In genomic region chr4:45107601-45108277, GRCm38 (mm10) we compare ENCODE assay signal across 8 mouse cellular contexts. TPM values are rescaled to one million over a fixed set of nuclear protein-coding genes. Genes with fewer than 3 reads are reported as not detected.
DNase-seq lines count a peak whose midpoint lies in the region; ATAC-seq and TF ChIP-seq lines count a peak whose summit lies in the region.

Gene Tomm5 (minus strand): TSS chr4:45108114.

- peak; percentile 97 for ATAC-seq in G1E (ENCODE audit: extremely low read depth, insufficient number of reproducible peaks, low FRiP score, poor library complexity, severe bottlenecking)
- peak; percentile 99 for ATAC-seq in forebrain, embryonic 16.5 days
- peak; percentile 98 for ATAC-seq in lung, embryonic 14.5 days (ENCODE audit: insufficient read depth)

- intact Hi-C loops in heart, postnatal 36 days (cut with DNase I) = loop anchor here (2.0 to 10.0 kb wide), 3 partner anchors 23 to 353 kb away; partner anchors contain the start of genes Fbxo10 and Zcchc7

- peak within 1 kb of the TSS; percentile 100 for H3K4me3 ChIP-seq in G1E (ENCODE audit: low read depth, low read length)
- peak within 1 kb of the TSS; percentile 68 for H3K4me3 ChIP-seq in forebrain, embryonic 16.5 days (replicated peaks; ENCODE audit: low read length)
- peak within 1 kb of the TSS; percentile 70 for H3K4me3 ChIP-seq in layer of hippocampus, adult 2 months
- peak within 1 kb of the TSS; percentile 94 for H3K4me3 ChIP-seq in lung, embryonic 14.5 days (ENCODE audit: low read depth, low read length)
- H3K4me3 ChIP-seq in olfactory bulb, adult 2 months (ENCODE audit: insufficient read depth, low read depth, low read length) = peak within 1 kb of the TSS; percentile 86
- H3K4me3 ChIP-seq in thymus, adult 2 months (ENCODE audit: control insufficient read depth, insufficient read depth, low read length) = peak within 1 kb of the TSS; percentile 96

- WGBS in forebrain, embryonic 16.5 days = under 1% methylated on average over 39 of the region's 39 CpGs
- under 1% methylated on average over 39 of the region's 39 CpGs for WGBS in lung, embryonic 14.5 days
- under 1% methylated on average over 39 of the region's 39 CpGs for WGBS in olfactory bulb, adult 2 months
- under 1% methylated on average over 39 of the region's 39 CpGs for WGBS in thymus, adult 2 months

- peaks cover 19% of the 10 kb centered on the region for H3K4me1 ChIP-seq in G1E (ENCODE audit: insufficient read depth, low read depth, low read length)
- peaks cover 10% of the 10 kb centered on the region for H3K4me1 ChIP-seq in forebrain, embryonic 16.5 days (replicated peaks; ENCODE audit: control insufficient read depth, insufficient read depth, low read length)
- 0 out of 2 replicates have a peak, but pooled peaks cover 3% of the 10 kb centered on the region for H3K4me1 ChIP-seq in lung, embryonic 14.5 days (ENCODE audit: insufficient read depth)
- 0 out of 2 replicates have a peak, but pooled peaks cover 5% of the 10 kb centered on the region for H3K4me1 ChIP-seq in olfactory bulb, adult 2 months (ENCODE audit: control insufficient read depth, insufficient read depth, low read length)
- peaks cover 4% of the 10 kb centered on the region for H3K4me1 ChIP-seq in thymus, adult 2 months (replicated peaks; ENCODE audit: control insufficient read depth, insufficient read depth, low read length)

- no peak within 1 kb of the TSS for H3K27ac ChIP-seq in forebrain, embryonic 16.5 days (ENCODE audit: low read length)
- peak within 1 kb of the TSS; percentile 88 for H3K27ac ChIP-seq in layer of hippocampus, adult 2 months
- peak within 1 kb of the TSS; percentile 14; the same call in 1 of the 2 replicates for H3K27ac ChIP-seq in lung, embryonic 14.5 days (ENCODE audit: low read depth)
- no peak within 1 kb of the TSS for H3K27ac ChIP-seq in olfactory bulb, adult 2 months (ENCODE audit: insufficient read depth, low read depth, low read length)
- H3K27ac ChIP-seq in thymus, adult 2 months (ENCODE audit: control insufficient read depth, insufficient read depth, low read length) = no peak within 1 kb of the TSS

- H3K27me3 ChIP-seq in G1E (ENCODE audit: insufficient read depth, low read length) = peaks cover 6% of the 10 kb centered on the region
- H3K27me3 ChIP-seq in forebrain, embryonic 16.5 days (replicated peaks; ENCODE audit: control insufficient read depth, insufficient read depth, low read length) = 0 out of 2 replicates have a peak, but pooled peaks cover 1% of the 10 kb centered on the region
- no peaks in the 10 kb centered on the region for H3K27me3 ChIP-seq in lung, embryonic 14.5 days (ENCODE audit: insufficient read depth, low read length)
- H3K27me3 ChIP-seq in thymus, adult 2 months (ENCODE audit: control insufficient read depth, insufficient read depth, low read length) = no peaks in the 10 kb centered on the region

- no peaks in the 10 kb centered on the region for H3K9me3 ChIP-seq in G1E (replicated peaks)
- no peaks in the 10 kb centered on the region for H3K9me3 ChIP-seq in forebrain, embryonic 16.5 days (ENCODE audit: control insufficient read depth, low read length)
- no peaks in the 10 kb centered on the region for H3K9me3 ChIP-seq in lung, embryonic 14.5 days (ENCODE audit: low read depth, low read length)

- H3K4me2 ChIP-seq in forebrain, embryonic 16.5 days (ENCODE audit: low read length) = peak within 1 kb of the TSS; percentile 94
- H3K4me2 ChIP-seq in lung, embryonic 14.5 days = peak within 1 kb of the TSS; percentile 87

- H3K36me3 ChIP-seq in G1E (replicated peaks) = peaks cover 33% of the 10 kb centered on the region
- peaks cover under 1% of the 10 kb centered on the region; the same call in 1 of the 2 replicates for H3K36me3 ChIP-seq in forebrain, embryonic 16.5 days (ENCODE audit: control insufficient read depth, insufficient read depth)
- peaks cover 19% of the 10 kb centered on the region for H3K36me3 ChIP-seq in lung, embryonic 14.5 days (ENCODE audit: insufficient read depth)
- peaks cover 10% of the 10 kb centered on the region for H3K36me3 ChIP-seq in thymus, adult 2 months (ENCODE audit: control insufficient read depth, insufficient read depth, low read length)

- H3K9ac ChIP-seq in forebrain, embryonic 16.5 days (replicated peaks; ENCODE audit: low read depth, low read length) = peak within 1 kb of the TSS; percentile 82
- peak within 1 kb of the TSS; percentile 96 for H3K9ac ChIP-seq in lung, embryonic 14.5 days

- peak; percentile 88 for DNase-seq in G1E (ENCODE audit: low spot score)
- peak; percentile 92 to 93 for DNase-seq in cerebellum, adult 18-20 months
- DNase-seq in heart, postnatal 36 days = peak; percentile 88
- DNase-seq in layer of hippocampus, adult 2 months (ENCODE audit: low spot score in 2 of 2) = peak; percentile 94 to 95
- peak; percentile 96 for DNase-seq in lung, embryonic 14.5 days
- peak; percentile 90 for DNase-seq in thymus, adult 2 months

- peak; percentile 63 for TF ChIP-seq POLR2A in olfactory bulb, adult 2 months (IDR thresholded peaks at IDR 0.05; ENCODE audit: insufficient read depth, low read depth, low read length)
- TF ChIP-seq POLR2A in thymus, adult 2 months (IDR thresholded peaks at IDR 0.05; ENCODE audit: control insufficient read depth, extremely low read depth, insufficient read depth, low read length, poor library complexity) = peak; percentile 78

- no peak for TF ChIP-seq CTCF in G1E (IDR thresholded peaks at IDR 0.05; ENCODE audit: low read depth, low read length)
- peak; percentile 93 for TF ChIP-seq CTCF in layer of hippocampus, adult 2 months (conservative IDR thresholded peaks at IDR 0.05)
- TF ChIP-seq CTCF in lung, embryonic 14.5 days (IDR thresholded peaks at IDR 0.05; ENCODE audit: low read depth) = peak; percentile 76
- peak; percentile 70 for TF ChIP-seq CTCF in olfactory bulb, adult 2 months (IDR thresholded peaks at IDR 0.05; ENCODE audit: insufficient read depth, low read depth, low read length)
- TF ChIP-seq CTCF in thymus, adult 2 months (IDR thresholded peaks at IDR 0.05; ENCODE audit: borderline replicate concordance, control insufficient read depth, extremely low read depth, insufficient read depth, low read length, poor library complexity) = no peak

RNA-seq across cellular contexts. Expression of gene Tomm5, which starts in this region (rescaled TPM):
- 106 and 135 TPM in 2 replicates for total RNA-seq in G1E (2014; fragmentation: Nextera tagmentation)
- 291 and 355 TPM in 2 replicates for total RNA-seq in G1E (2017)
- polyA plus RNA-seq in G1E (2012) = 127 and 156 TPM in 2 replicates
- 131 and 139 TPM in 2 replicates for polyA plus RNA-seq in forebrain, embryonic 16.5 days (2015; fragmentation: Nextera tagmentation; extraction: Ambion mirVana)
- total RNA-seq in heart, postnatal 36 days (2021) = 100 to 1,000 TPM; 211 to 244 TPM
- 10 to 100 TPM; 58.4 to 67.6 TPM for total RNA-seq in layer of hippocampus, adult 2 months (2021)
- 213 and 216 TPM in 2 replicates for polyA plus RNA-seq in lung, embryonic 14.5 days (2014; fragmentation: Nextera tagmentation; extraction: Ambion mirVana)
- not detected in 2 replicates for polyA plus RNA-seq in olfactory bulb, adult 2 months (2012; ENCODE audit: insufficient read depth, insufficient read length, low replicate concordance, missing spikeins)
- 68.0 and 92.4 TPM in 2 replicates for polyA plus RNA-seq in thymus, adult 2 months (2012; rRNA removed)

Comparison
In these comparisons a context has a peak if more than half of its experiments do, and no peak if none do; other contexts are left out.
1. RNA of gene Tomm5 (polyA plus RNA-seq): 213 to 216 TPM in lung, embryonic 14.5 days, 127 to 156 TPM in G1E, 131 to 139 TPM in forebrain, embryonic 16.5 days and 68.0 to 92.4 TPM in thymus, adult 2 months; not detected in olfactory bulb, adult 2 months; every median in the first group is over 10 times any median in the second.
2. CTCF ChIP-seq: peak in layer of hippocampus, adult 2 months (single experiment), lung, embryonic 14.5 days (single experiment) and olfactory bulb, adult 2 months (single experiment); none in G1E (single experiment) and thymus, adult 2 months (single experiment).
3. H3K27ac ChIP-seq: peak in layer of hippocampus, adult 2 months (single experiment) and lung, embryonic 14.5 days (single experiment); none in forebrain, embryonic 16.5 days (single experiment), olfactory bulb, adult 2 months (single experiment) and thymus, adult 2 months (single experiment).
4. Peak in every context shown above with its lines, with median percentiles within 50 percentile points of each other: ATAC-seq, DNase-seq and H3K4me3 ChIP-seq.